In genomic region chr16:93543704-93544103, GRCm38 (mm10) we compare ENCODE assay signal across 8 mouse cellular contexts.
DNase-seq lines count a peak whose midpoint lies in the region; ATAC-seq and TF ChIP-seq lines count a peak whose summit lies in the region.

No protein-coding gene starts in this region.

- no peak for TF ChIP-seq POLR2A in cerebellum, adult 2 months (IDR thresholded peaks at IDR 0.05; ENCODE audit: borderline replicate concordance, insufficient read depth, low read length)

- peak; percentile 91 for ATAC-seq in forebrain, postnatal 0 days
- 0 out of 2 replicates have a peak, but pooled peaks have one; percentile 32 for ATAC-seq in intestine, postnatal 0 days
- ATAC-seq in midbrain, postnatal 0 days (ENCODE audit: low FRiP score), result peak; percentile 31; the same call in 1 of the 2 replicates
- ATAC-seq in stomach, embryonic 16.5 days (ENCODE audit: insufficient read depth, low FRiP score), result peak; percentile 38; the same call in 1 of the 2 replicates

- no peak overlapping the region for H3K27ac ChIP-seq in cerebellum, adult 2 months (ENCODE audit: insufficient read depth, low read length)
- H3K27ac ChIP-seq in forebrain, postnatal 0 days (ENCODE audit: low read depth, low read length), result no peak overlapping the region
- no peak overlapping the region for H3K27ac ChIP-seq in intestine, postnatal 0 days (ENCODE audit: low read depth, low read length)
- no peak overlapping the region for H3K27ac ChIP-seq in midbrain, postnatal 0 days (ENCODE audit: low read depth, low read length)
- H3K27ac ChIP-seq in stomach, embryonic 16.5 days (ENCODE audit: low read length), result no peak overlapping the region

- 2% methylated on average over 8 of the region's 8 CpGs for WGBS in cerebellum, adult 2 months
- under 1% methylated on average over 8 of the region's 8 CpGs for WGBS in forebrain, postnatal 0 days
- 2% methylated on average over 8 of the region's 8 CpGs for WGBS in intestine, postnatal 0 days
- WGBS in midbrain, postnatal 0 days, result under 1% methylated on average over 8 of the region's 8 CpGs
- 1% methylated on average over 8 of the region's 8 CpGs for WGBS in stomach, embryonic 16.5 days

- intact Hi-C loops in left cerebral cortex, postnatal 36 days (cut with DNase I), result loop anchor here (5.0 to 10.0 kb wide), 3 partner anchors 1029 to 1229 kb away; no protein-coding TSS in a partner anchor

- H3K4me1 ChIP-seq in cerebellum, adult 2 months (ENCODE audit: control insufficient read depth, insufficient read depth, low read length), result no peaks in the 10 kb centered on the region
- no peaks in the 10 kb centered on the region for H3K4me1 ChIP-seq in forebrain, postnatal 0 days (ENCODE audit: insufficient read depth)
- H3K4me1 ChIP-seq in intestine, postnatal 0 days (replicated peaks; ENCODE audit: control insufficient read depth, insufficient read depth, low read length), result no peaks in the 10 kb centered on the region
- H3K4me1 ChIP-seq in midbrain, postnatal 0 days (ENCODE audit: insufficient read depth, low read length), result no peaks in the 10 kb centered on the region
- H3K4me1 ChIP-seq in stomach, embryonic 16.5 days (ENCODE audit: control insufficient read depth, insufficient read depth, low read length), result peaks cover 11% of the 10 kb centered on the region; the same call in 1 of the 2 replicates

- no peak overlapping the region for H3K9ac ChIP-seq in forebrain, postnatal 0 days
- H3K9ac ChIP-seq in intestine, postnatal 0 days (ENCODE audit: low read depth, low read length), result no peak overlapping the region
- no peak overlapping the region for H3K9ac ChIP-seq in midbrain, postnatal 0 days (replicated peaks; ENCODE audit: low read length, poor library complexity, severe bottlenecking)
- no peak overlapping the region for H3K9ac ChIP-seq in stomach, embryonic 16.5 days (ENCODE audit: low read length)

- DNase-seq in 3134 (ENCODE audit: extremely low read depth, insufficient read length, low spot score) (peak; percentile 17), MEL-GATA-1-ER (ENCODE audit: extremely low read depth, low read depth) (peak; percentile 52)
- peak; percentile 34 to 42 for DNase-seq in cerebellum, adult 2 months
- DNase-seq in forebrain, postnatal 0 days, result peak; percentile 93
- DNase-seq in left cerebral cortex, postnatal 36 days (ENCODE audit: low spot score in 2 of 2), result peak; percentile 21 to 45
- DNase-seq in midbrain, postnatal 0 days (ENCODE audit: low spot score), result peak; percentile 94

- 0 out of 2 replicates have a peak overlapping the region, but pooled peaks have one; percentile 19 for H3K4me2 ChIP-seq in forebrain, postnatal 0 days (ENCODE audit: low read depth)
- H3K4me2 ChIP-seq in intestine, postnatal 0 days (replicated peaks; ENCODE audit: low read depth), result no peak overlapping the region
- no peak overlapping the region for H3K4me2 ChIP-seq in midbrain, postnatal 0 days (ENCODE audit: low read depth, low read length, poor library complexity, severe bottlenecking)
- H3K4me2 ChIP-seq in stomach, embryonic 16.5 days (ENCODE audit: low read depth, low read length), result no peak overlapping the region

- H3K4me3 ChIP-seq in cerebellum, adult 2 months (replicated peaks; ENCODE audit: insufficient read depth, low read depth, low read length), result no peak overlapping the region
- H3K4me3 ChIP-seq in forebrain, postnatal 0 days (ENCODE audit: low read depth, low read length), result no peak overlapping the region
- no peak overlapping the region for H3K4me3 ChIP-seq in intestine, postnatal 0 days (ENCODE audit: low read depth, low read length)
- H3K4me3 ChIP-seq in midbrain, postnatal 0 days (ENCODE audit: low read depth, low read length), result no peak overlapping the region
- no peak overlapping the region for H3K4me3 ChIP-seq in stomach, embryonic 16.5 days (replicated peaks; ENCODE audit: low read length)

- TF ChIP-seq CTCF in cerebellum, adult 2 months (IDR thresholded peaks at IDR 0.05; ENCODE audit: borderline replicate concordance, insufficient read depth, low read depth, low read length), result peak; percentile 53; the same call in 1 of the 2 replicates
- TF ChIP-seq CTCF in forebrain, postnatal 0 days (IDR thresholded peaks at IDR 0.05; ENCODE audit: low read depth), result peak; percentile 85
- TF ChIP-seq CTCF in intestine, postnatal 0 days (IDR thresholded peaks at IDR 0.05; ENCODE audit: low read depth), result peak; percentile 83
- TF ChIP-seq CTCF in midbrain, postnatal 0 days (IDR thresholded peaks at IDR 0.05), result peak; percentile 92

- no peaks in the 10 kb centered on the region for H3K9me3 ChIP-seq in forebrain, postnatal 0 days (ENCODE audit: low read length)
- no peaks in the 10 kb centered on the region for H3K9me3 ChIP-seq in intestine, postnatal 0 days (ENCODE audit: control insufficient read depth)
- no peaks in the 10 kb centered on the region for H3K9me3 ChIP-seq in midbrain, postnatal 0 days (ENCODE audit: low read length)
- H3K9me3 ChIP-seq in stomach, embryonic 16.5 days (replicated peaks; ENCODE audit: control insufficient read depth, low read length), result 0 out of 2 replicates have a peak, but pooled peaks cover 1% of the 10 kb centered on the region

- no peaks in the 10 kb centered on the region for H3K36me3 ChIP-seq in forebrain, postnatal 0 days (ENCODE audit: insufficient read depth)
- H3K36me3 ChIP-seq in intestine, postnatal 0 days (ENCODE audit: control insufficient read depth, insufficient read depth), result no peaks in the 10 kb centered on the region
- no peaks in the 10 kb centered on the region for H3K36me3 ChIP-seq in midbrain, postnatal 0 days (ENCODE audit: insufficient read depth, low read length)
- no peaks in the 10 kb centered on the region for H3K36me3 ChIP-seq in stomach, embryonic 16.5 days (ENCODE audit: control insufficient read depth, insufficient read depth, low read length)

- H3K27me3 ChIP-seq in cerebellum, adult 2 months (ENCODE audit: control insufficient read depth, insufficient read depth, low read length), result no peaks in the 10 kb centered on the region; the same call in 1 of the 2 replicates
- H3K27me3 ChIP-seq in forebrain, postnatal 0 days (ENCODE audit: insufficient read depth, low read length), result no peaks in the 10 kb centered on the region
- H3K27me3 ChIP-seq in intestine, postnatal 0 days (replicated peaks; ENCODE audit: control insufficient read depth, insufficient read depth, low read length), result no peaks in the 10 kb centered on the region
- no peaks in the 10 kb centered on the region for H3K27me3 ChIP-seq in midbrain, postnatal 0 days (ENCODE audit: insufficient read depth, low read length)
- no peaks in the 10 kb centered on the region for H3K27me3 ChIP-seq in stomach, embryonic 16.5 days (ENCODE audit: control insufficient read depth, insufficient read depth, low read length)

Comparison
In these comparisons a context has a peak if more than half of its experiments do, and no peak if none do; other contexts are left out.
1. DNase-seq: peak in every context shown above with its lines; median percentile 94 in midbrain, postnatal 0 days; 93 in forebrain, postnatal 0 days; 52 in MEL-GATA-1-ER; 38 in cerebellum, adult 2 months; 33 in left cerebral cortex, postnatal 36 days; 17 in 3134.
2. ATAC-seq: peak in every context shown above with its lines; median percentile 91 in forebrain, postnatal 0 days; 38 in stomach, embryonic 16.5 days; 32 in intestine, postnatal 0 days; 31 in midbrain, postnatal 0 days.